Mouse (Mus musculus) naive thymus-derived CD4-positive, alpha-beta T cell, adult 2 months (primary cell): ENCODE measurements around the gene Arhgap23.

Source experiments
- DNase-seq: peaks from one replicate; pipeline ENCODE4 v3.0.0-alpha.2; 2011; ENCODE audit warnings: low read depth

Gene Arhgap23

DNA sequence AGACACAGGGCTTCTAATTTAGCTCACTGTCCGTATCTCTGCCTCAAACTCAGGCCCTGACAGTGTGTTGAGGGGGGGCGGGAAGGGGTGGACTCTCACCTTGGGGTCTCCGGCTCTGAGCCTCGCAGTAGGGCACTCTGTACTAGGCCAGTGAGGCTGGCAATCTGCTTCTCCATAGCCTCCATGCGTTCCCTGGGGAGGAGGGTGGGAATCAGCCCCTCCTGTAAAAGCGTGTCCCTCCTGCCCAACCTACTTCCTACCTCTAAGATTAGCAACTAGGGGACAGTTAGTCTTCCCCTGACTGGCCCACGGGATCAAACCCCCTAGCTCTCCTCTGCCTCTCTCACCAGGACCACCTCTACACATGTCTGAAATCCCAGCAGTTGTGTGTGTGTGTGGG is 118.3 kb downstream of the Arhgap23 start:
- DNase-seq = no peak

DNA sequence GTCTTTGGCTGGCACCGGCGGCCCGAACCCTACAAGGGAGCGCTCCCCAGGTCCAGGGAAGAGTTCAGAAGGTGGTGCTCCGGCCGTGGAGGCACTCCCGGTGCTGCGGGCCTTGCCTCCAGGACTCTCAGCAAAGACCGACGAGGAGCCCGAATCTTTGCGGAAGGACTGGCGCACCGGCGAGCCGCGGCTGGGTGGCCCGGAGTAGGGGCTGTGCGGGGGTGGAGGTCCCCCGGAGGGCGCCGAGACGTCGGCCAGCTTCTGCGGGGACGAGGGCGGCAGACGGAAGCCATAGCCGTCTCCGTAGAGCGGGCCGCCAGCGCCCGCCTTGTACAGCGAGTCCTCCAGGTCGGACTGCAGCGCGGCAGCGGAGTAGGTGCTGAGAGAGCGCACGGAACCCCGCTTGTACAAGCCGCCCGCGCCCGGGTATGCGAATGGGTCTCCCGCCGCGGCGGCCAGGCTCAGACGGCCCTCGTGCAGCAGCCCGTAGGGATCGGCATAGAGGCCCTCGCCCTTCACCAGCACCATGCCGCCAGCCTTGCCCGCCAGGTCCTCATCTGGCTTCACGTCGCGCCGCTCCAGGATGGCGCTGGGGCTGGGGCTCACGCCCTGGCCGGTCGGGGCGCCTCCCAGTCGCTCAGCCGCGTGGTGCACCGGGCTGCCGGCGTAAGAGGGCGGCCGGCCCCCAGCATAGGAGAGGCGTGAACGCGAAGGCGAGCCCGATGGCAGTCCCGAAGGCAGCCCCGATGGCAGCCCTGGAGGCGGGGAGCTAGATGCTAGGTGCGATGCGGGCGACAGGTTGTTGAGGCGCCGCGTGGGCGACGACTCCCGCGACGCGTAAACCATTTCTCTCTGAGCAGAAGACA is 119.3 kb downstream of the Arhgap23 start:
- peak; percentile 57 for DNase-seq

GRCm38 (mm10) chr11:97535308-97535630 is 119.9 kb downstream of the Arhgap23 start:
- no peak for DNase-seq

- DNase-seq = no peak
These were observed 120.3 kb downstream of the Arhgap23 start for GRCm38 (mm10) chr11:97535660-97536059.

- DNase-seq = no peak
These were observed 120.9 kb downstream of the Arhgap23 start for GRCm38 (mm10) chr11:97536083-97536747.

- peak; percentile 49 for DNase-seq
These were observed 121.7 kb downstream of the Arhgap23 start for GRCm38 (mm10) chr11:97536835-97537579.

GRCm38 (mm10) chr11:97537580-97538089 is 122.3 kb downstream of the Arhgap23 start:
- DNase-seq = no peak

DNA sequence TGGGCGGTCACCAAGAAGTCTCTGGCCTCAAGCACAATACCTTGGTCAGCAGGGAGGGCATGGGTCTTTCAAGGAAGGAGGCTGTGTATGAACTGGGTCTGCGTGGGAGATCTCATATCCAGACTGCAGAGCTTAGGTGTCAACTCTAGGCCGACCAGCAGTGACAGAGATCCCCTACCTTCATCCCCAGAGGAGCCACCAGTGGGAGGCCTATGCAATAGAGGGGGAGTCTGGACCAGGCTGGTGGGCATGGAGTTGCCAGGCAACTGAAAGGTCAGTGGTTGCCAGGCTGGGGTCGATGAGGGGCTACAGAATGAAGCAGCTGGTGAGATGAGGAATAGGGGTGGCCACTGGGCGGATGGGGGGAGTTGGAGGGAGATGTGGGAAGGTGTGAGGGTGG is 124.3 kb downstream of the Arhgap23 start:
- DNase-seq = no peak

DNA sequence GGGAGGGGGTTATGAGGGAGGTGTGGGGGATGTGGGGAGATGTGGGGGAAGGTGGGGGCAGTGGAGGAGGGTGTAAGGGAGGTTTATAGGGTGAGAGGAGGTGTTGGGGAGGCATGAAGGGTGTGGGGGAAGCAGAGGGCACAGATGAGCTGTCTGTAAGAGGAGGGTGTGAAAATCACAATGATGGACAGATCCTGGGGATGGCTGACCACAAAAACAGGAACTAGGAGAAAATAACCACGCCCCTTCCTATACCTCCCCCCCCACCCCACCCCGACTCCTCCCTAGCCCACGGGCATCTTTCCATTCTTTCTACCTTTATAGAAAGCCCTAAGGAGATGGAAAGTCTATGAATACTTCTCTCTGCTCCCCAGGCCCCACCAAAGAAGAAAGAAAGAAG is 124.8 kb downstream of the Arhgap23 start:
- DNase-seq = no peak

DNA sequence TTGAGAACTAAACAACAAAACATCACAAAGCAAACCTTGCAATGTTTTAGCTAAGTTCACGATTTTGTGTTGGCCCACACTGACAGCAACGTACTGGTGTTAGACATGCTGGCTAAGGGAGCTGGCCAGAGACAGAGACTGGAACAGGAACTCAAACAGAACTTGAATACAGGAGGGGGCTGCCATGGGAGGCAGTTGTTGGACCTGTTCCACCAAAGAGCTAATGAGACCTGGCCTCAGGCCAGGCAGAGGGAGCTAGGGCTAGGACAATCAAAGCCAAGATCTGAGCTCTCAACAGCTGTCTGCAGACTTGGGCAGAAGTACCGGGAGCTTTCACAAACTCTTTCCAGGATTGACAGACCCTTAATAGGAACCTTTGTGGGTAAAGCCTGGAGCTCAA is 125.3 kb downstream of the Arhgap23 start:
- DNase-seq = no peak

- no peak for DNase-seq
These were observed 127.1 kb downstream of the Arhgap23 start for GRCm38 (mm10) chr11:97542171-97543150.

GRCm38 (mm10) chr11:97543181-97543733 is 127.9 kb downstream of the Arhgap23 start:
- no peak for DNase-seq

- no peak for DNase-seq
These were observed 128.6 kb downstream of the Arhgap23 start for GRCm38 (mm10) chr11:97543883-97544282.

- DNase-seq = peak; percentile 24
These were observed 130.7 kb downstream of the Arhgap23 start for GRCm38 (mm10) chr11:97545808-97546560.

GRCm38 (mm10) chr11:97546804-97547411 is 131.6 kb downstream of the Arhgap23 start:
- peak; percentile 22 for DNase-seq

DNA sequence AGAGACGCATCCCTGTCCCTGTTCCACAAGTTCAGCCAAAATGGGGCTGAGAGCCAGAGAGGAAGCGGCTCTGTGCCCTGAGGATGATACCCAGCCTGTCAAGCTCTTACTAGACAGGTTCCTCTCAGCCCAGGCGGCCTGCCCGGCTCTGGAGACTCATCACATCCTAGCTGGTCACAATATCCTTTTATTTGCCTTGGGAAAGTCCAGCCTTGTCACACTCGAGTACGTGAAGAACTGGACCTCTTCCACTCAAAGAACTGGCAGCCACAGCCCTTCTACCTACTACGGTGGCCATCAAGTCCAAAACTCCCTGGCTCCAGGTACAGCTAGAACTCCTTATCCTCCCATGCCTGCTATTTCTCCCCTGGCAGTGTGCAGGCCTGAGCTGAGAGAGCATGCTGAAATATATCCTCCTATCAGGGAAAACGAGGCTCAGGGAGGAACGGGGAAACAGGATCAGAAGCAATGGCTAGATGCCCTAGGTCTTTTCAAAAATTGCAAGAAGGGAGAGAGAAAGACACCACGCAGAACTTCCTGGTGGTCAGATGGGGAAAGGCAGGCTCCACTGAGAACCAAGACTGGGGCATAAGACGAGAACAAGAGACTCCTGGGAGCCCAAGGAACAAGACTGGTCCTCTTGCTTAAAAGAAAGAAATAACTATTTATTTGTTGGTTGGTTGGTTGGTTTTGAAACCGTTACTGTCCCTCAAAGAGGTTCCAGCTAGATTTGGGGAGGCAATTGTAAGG is 132.8 kb downstream of the Arhgap23 start:
- no peak for DNase-seq

GRCm38 (mm10) chr11:97548757-97549156 is 133.4 kb downstream of the Arhgap23 start:
- no peak for DNase-seq
